In the genomic region with DNA sequence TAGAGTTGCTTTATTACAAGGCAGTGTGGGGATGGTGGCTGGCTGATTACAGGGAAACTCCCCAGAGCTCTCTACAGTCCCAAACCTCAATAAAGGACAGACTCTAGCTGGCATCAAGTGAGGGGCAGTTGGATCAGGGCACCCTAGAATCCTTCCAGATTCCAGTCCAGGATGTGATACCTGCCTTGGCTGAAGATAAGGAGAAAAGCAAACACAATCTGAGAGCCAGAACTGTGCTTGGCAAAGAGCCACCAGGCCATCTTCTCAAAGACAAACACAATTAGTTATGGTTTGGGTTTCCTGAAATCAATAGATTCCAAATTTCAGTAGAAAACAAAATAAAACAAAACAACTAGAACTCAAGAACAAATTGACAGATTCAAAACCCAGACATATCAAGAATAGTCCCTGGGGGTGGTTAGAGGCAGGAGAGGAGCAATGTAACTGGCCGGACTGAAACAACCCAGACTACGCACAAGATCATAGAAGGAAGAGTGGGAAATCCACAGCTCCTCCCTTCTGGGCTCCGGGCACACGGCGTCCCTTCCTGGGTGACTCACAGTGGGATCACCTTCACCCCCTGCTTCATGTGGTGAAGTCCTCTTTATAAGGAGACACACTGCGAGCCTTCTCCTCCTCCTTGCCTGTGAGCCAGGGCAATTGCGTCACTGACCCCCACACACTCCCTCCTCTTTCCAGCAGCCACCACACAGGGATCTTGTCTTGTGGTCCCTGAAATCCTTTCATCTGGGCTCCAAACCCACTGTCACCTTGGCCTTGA, we compare ENCODE assay signal across 16 mouse cellular contexts.
A peak's percentile ranks its signal among the peaks of the same experiment; 100 is the strongest.
DNase-seq lines count a peak whose midpoint lies in the region; ATAC-seq and TF ChIP-seq lines count a peak whose summit lies in the region.
"Had no signal": no experiment of that assay in that cellular context is flagged by ENCODE, and none has a peak within 500 bp of the region (broad histone marks: within the 10 kb centered on the region; RNA-seq: fewer than 3 reads in every experiment).

No protein-coding gene starts in this region.

- 85% methylated on average over 7 of the region's 7 CpGs for WGBS in hindbrain, embryonic 12.5 days

- TF ChIP-seq POLR2A in myocyte (IDR thresholded peaks at IDR 0.05; ENCODE audit: insufficient read length, low read depth) = no peak

- H3K36me3 ChIP-seq in myocyte (ENCODE audit: control insufficient read depth, insufficient read depth) = no peaks in the 10 kb centered on the region
- H3K36me3 ChIP-seq in hindbrain, embryonic 12.5 days = no peaks in the 10 kb centered on the region
- H3K36me3 ChIP-seq: heart, embryonic 12.5 days; hindbrain, embryonic 13.5 days; lung, embryonic 15.5 days; midbrain, embryonic 10.5 days had no signal

- H3K4me3 ChIP-seq in myocyte = no peak overlapping the region
- no peak overlapping the region for H3K4me3 ChIP-seq in hindbrain, embryonic 12.5 days
- H3K4me3 ChIP-seq: heart, embryonic 12.5 days; hindbrain, embryonic 13.5 days; lung, embryonic 15.5 days; midbrain, embryonic 10.5 days had no signal

- no peak overlapping the region for H3ac ChIP-seq in myocyte (ENCODE audit: control insufficient read depth, insufficient read length)

- peak overlapping the region; percentile 44 for H3K4me2 ChIP-seq in myocyte (ENCODE audit: low read depth)
- H3K4me2 ChIP-seq in hindbrain, embryonic 12.5 days (replicated peaks) = no peak overlapping the region
- H3K4me2 ChIP-seq: heart, embryonic 12.5 days; hindbrain, embryonic 13.5 days; lung, embryonic 15.5 days had no signal

- peak; percentile 89 for DNase-seq in heart, adult 11 months
- DNase-seq in heart, postnatal 36 days = no peak
- peak; percentile 62 for DNase-seq in 3T3-L1 (ENCODE audit: low read depth, low spot score)
- peak; percentile 47 for DNase-seq in adrenal gland, adult 8-10 months
- DNase-seq in kidney, postnatal 10 days = no peak
- no peak for DNase-seq in left cerebral cortex, postnatal 25 days (ENCODE audit: low spot score in 2 of 2)
- DNase-seq: cerebellum, adult 18-20 months; kidney, adult 9 months; thymus, adult 2 months had no signal

- peaks cover 7% of the 10 kb centered on the region for H3K4me1 ChIP-seq in hindbrain, embryonic 12.5 days
- H3K4me1 ChIP-seq: heart, embryonic 12.5 days; lung, embryonic 15.5 days had no signal

- ATAC-seq in hindbrain, embryonic 12.5 days (ENCODE audit: low FRiP score) = no peak
- ATAC-seq: CD4-positive, CD25-positive, alpha-beta regulatory T cell, adult 4 months had no signal

- H3K79me2 ChIP-seq in myocyte (ENCODE audit: control insufficient read depth, insufficient read depth) = no peaks in the 10 kb centered on the region

- no peak overlapping the region for H3K9ac ChIP-seq in hindbrain, embryonic 12.5 days
- H3K9ac ChIP-seq: heart, embryonic 12.5 days; hindbrain, embryonic 13.5 days; lung, embryonic 15.5 days had no signal

- H3K27ac ChIP-seq in hindbrain, embryonic 12.5 days = no peak overlapping the region
- H3K27ac ChIP-seq: hindbrain, embryonic 13.5 days; lung, embryonic 15.5 days; midbrain, embryonic 10.5 days had no signal

- intact Hi-C loops in heart, postnatal 36 days (cut with DNase I) = no loop called here
- intact Hi-C loops in left cerebral cortex, postnatal 25 days (cut with DNase I) = loop anchor here (5.0 kb wide), 1 partner anchor 448 kb away; no protein-coding TSS in a partner anchor

- no peaks in the 10 kb centered on the region for H3K27me3 ChIP-seq in myocyte (ENCODE audit: control insufficient read depth, insufficient read depth, insufficient read length)
- H3K27me3 ChIP-seq in hindbrain, embryonic 12.5 days = no peaks in the 10 kb centered on the region
- H3K27me3 ChIP-seq: hindbrain, embryonic 13.5 days; lung, embryonic 15.5 days had no signal

- no peaks in the 10 kb centered on the region for H3K9me3 ChIP-seq in hindbrain, embryonic 12.5 days (replicated peaks)
- H3K9me3 ChIP-seq: heart, embryonic 12.5 days; hindbrain, embryonic 13.5 days; lung, embryonic 15.5 days; midbrain, embryonic 10.5 days had no signal

TF ChIP-seq in myocyte, 11 proteins besides CTCF, POLR2A, EP300 and RAD21:
- TF ChIP-seq MAX (IDR thresholded peaks at IDR 0.05; ENCODE audit: low read depth) = no peak
- TF ChIP-seq E2F4 (IDR thresholded peaks at IDR 0.05; ENCODE audit: insufficient read depth) = no peak
- TF ChIP-seq USF1 (IDR thresholded peaks at IDR 0.05; ENCODE audit: low read depth) = no peak
- TF ChIP-seq CEBPB (IDR thresholded peaks at IDR 0.05; ENCODE audit: insufficient read depth, poor library complexity, severe bottlenecking) = peak; percentile 80
- TF ChIP-seq SRF (IDR thresholded peaks at IDR 0.05; ENCODE audit: control insufficient read depth, insufficient read length, low read depth) = no peak
- TF ChIP-seq POLR2AphosphoS2 (IDR thresholded peaks at IDR 0.05; ENCODE audit: insufficient read length, low read depth) = no peak

Comparison
In these comparisons a context has a peak if more than half of its experiments do, and no peak if none do; other contexts are left out.
1. DNase-seq: peak in heart, adult 11 months (single experiment), 3T3-L1 (single experiment) and adrenal gland, adult 8-10 months (single experiment); none in heart, postnatal 36 days (0 of 2), kidney, postnatal 10 days (single experiment) and left cerebral cortex, postnatal 25 days (0 of 2).